Mouse (Mus musculus) kidney, adult 2 months (tissue): Measurements from ENCODE around the gene Armcx4. TPM values are rescaled to one million over a fixed set of nuclear protein-coding genes. Genes with fewer than 3 reads are reported as not detected.

Source experiments
- DNase-seq: peaks from one replicate; pipeline ENCODE4 v3.0.0; 2021
- H3K27ac ChIP-seq: fragments of 200-500 bp; 2 replicates; pipeline ENCODE4 v1.5.1; 2012; ENCODE audit warnings: low read depth, low read length, control low read depth, inconsistent platforms; ENCODE audit not compliant: insufficient read depth
- H3K27me3 ChIP-seq: fragments of 200-500 bp; replicated peaks from 2 replicates; pipeline ENCODE4 v1.6.1; 2012; ENCODE audit warnings: mild to moderate bottlenecking, moderate library complexity, low read length, inconsistent platforms; ENCODE audit not compliant: control insufficient read depth, insufficient read depth
- H3K36me3 ChIP-seq: fragments of 200-500 bp; 2 replicates; pipeline ENCODE4 v1.6.1; 2012; ENCODE audit warnings: mild to moderate bottlenecking, moderate library complexity, low read length, inconsistent platforms; ENCODE audit not compliant: control insufficient read depth, insufficient read depth
- H3K4me1 ChIP-seq: fragments of 200-500 bp; 2 replicates; pipeline ENCODE4 v1.6.1; 2011; ENCODE audit warnings: low read length; ENCODE audit not compliant: control insufficient read depth, insufficient read depth
- H3K4me3 ChIP-seq: fragments of 200-500 bp; 2 replicates; pipeline ENCODE4 v1.5.1; 2011; ENCODE audit warnings: mild to moderate bottlenecking, low read depth, low read length, control low read depth; ENCODE audit not compliant: insufficient read depth
- CTCF ChIP-seq: fragments of 200-500 bp; conservative IDR thresholded peaks from 2 replicates; pipeline ENCODE4 v1.5.1; 2011; ENCODE audit warnings: low read depth, mild to moderate bottlenecking, control low read depth, low read length, moderate library complexity, mixed read lengths; ENCODE audit not compliant: insufficient read depth, insufficient read length
- POLR2A ChIP-seq: fragments of 200-500 bp; IDR thresholded peaks from one replicate; pipeline ENCODE4 v1.6.1; 2011; ENCODE audit warnings: low read depth, low read length, control low read depth
- WGBS: fragments of 180-500 bp; shearing (Covaris S2); methylation state at CpG from one replicate; pipeline ENCODE4 v1.1.7; 2018; 5-methylcytosine and 5-hydroxymethylcytosine counted together
- polyA plus RNA-seq: library from polyadenylated mRNA; depleted of rRNA; stranded (reverse); fragments of >200 nt; gene quantifications from 2 replicates; pipeline ENCODE4 v1.2.3, GENCODE M21; 2012; rRNA removed

Armcx4 gene
- polyA plus RNA-seq, 1 experiment: 1.1 TPM

- Histone ChIP-seq H3K4me3 (no peak overlapping the region), H3K4me1 (no peaks in the 10 kb centered on the region), H3K36me3 (no peaks in the 10 kb centered on the region), H3K27ac (no peak overlapping the region), H3K27me3 (no peaks in the 10 kb centered on the region)
- WGBS: 50% methylated on average over 5 of the region's 5 CpGs
- no peak for DNase-seq
- no peak for TF ChIP-seq CTCF
- TF ChIP-seq POLR2A: no peak
Measured at GRCm38 (mm10) chrX:134741862-134742261, 55.5 kb downstream of the Armcx4 start.

Other genes starting within 250 kb of the Armcx4 start
- gene Taf7l, start 210.0 kb upstream of the Armcx4 start, polyA plus RNA-seq: 0.05 TPM in 1 of 2 replicates, not detected in the other
- gene Timm8a1, start 144.7 kb upstream of the Armcx4 start, polyA plus RNA-seq: 2.5 and 4.9 TPM in 2 replicates
- 0.29 and 0.70 TPM in 2 replicates for gene Btk, start 102.9 kb upstream of the Armcx4 start, polyA plus RNA-seq
- 142 and 219 TPM in 2 replicates for gene Rpl36a, start 100.9 kb upstream of the Armcx4 start, polyA plus RNA-seq
- gene Gla, start 85.4 kb upstream of the Armcx4 start, polyA plus RNA-seq: 2.0 and 2.7 TPM in 2 replicates
- 11.8 and 20.5 TPM in 2 replicates for gene Hnrnph2, start 85.3 kb upstream of the Armcx4 start, polyA plus RNA-seq
- 2.5 and 3.8 TPM in 2 replicates for gene Armcx1, start 31.4 kb downstream of the Armcx4 start, polyA plus RNA-seq
- 1.3 and 1.5 TPM in 2 replicates for gene Armcx6, start 64.9 kb downstream of the Armcx4 start, polyA plus RNA-seq
- gene Armcx3, start 70.1 kb downstream of the Armcx4 start, polyA plus RNA-seq: 4.0 and 5.7 TPM in 2 replicates
- 8.7 and 9.0 TPM in 2 replicates for gene Armcx2, start 122.7 kb downstream of the Armcx4 start, polyA plus RNA-seq